Mouse (Mus musculus): ENCODE measurements around the gene Dusp19.

Gene Dusp19

GRCm38 (mm10) chr2:80661414-80661813, 44.6 kb downstream of the Dusp19 start:
- Histone ChIP-seq H3K4me3 (replicated peaks; ENCODE audit: low read length) (no peak overlapping the region), H3K9me3 (ENCODE audit: low read length) (no peaks in the 10 kb centered on the region), H3K4me1 (replicated peaks; ENCODE audit: low read depth, low read length) (no peaks in the 10 kb centered on the region), H3K36me3 (ENCODE audit: insufficient read depth, low read length) (peaks cover 49% of the 10 kb centered on the region), H3K27me3 (ENCODE audit: insufficient read depth, low read length) (no peaks in the 10 kb centered on the region)
- TF ChIP-seq CTCF (conservative IDR thresholded peaks at IDR 0.05; ENCODE audit: low read length) (no peak), POU5F1 (IDR thresholded peaks at IDR 0.05; ENCODE audit: borderline replicate concordance, low read length) (no peak), NANOG (IDR thresholded peaks at IDR 0.05; ENCODE audit: borderline replicate concordance, low read length) (no peak)

- Histone ChIP-seq H3K4me1 (replicated peaks; ENCODE audit: low read depth, low read length) (no peaks in the 10 kb centered on the region), H3K27me3 (ENCODE audit: insufficient read depth, low read length) (no peaks in the 10 kb centered on the region), H3K36me3 (ENCODE audit: insufficient read depth, low read length) (peaks cover 44% of the 10 kb centered on the region), H3K9me3 (ENCODE audit: low read length) (no peaks in the 10 kb centered on the region), H3K4me3 (replicated peaks; ENCODE audit: low read length) (no peak overlapping the region)
- TF ChIP-seq NANOG (IDR thresholded peaks at IDR 0.05; ENCODE audit: borderline replicate concordance, low read length) (no peak), POU5F1 (IDR thresholded peaks at IDR 0.05; ENCODE audit: borderline replicate concordance, low read length) (no peak), CTCF (conservative IDR thresholded peaks at IDR 0.05; ENCODE audit: low read length) (no peak)
Observed at GRCm38 (mm10) chr2:80662682-80663081, 45.8 kb downstream of the Dusp19 start.

- Histone ChIP-seq H3K4me1 (replicated peaks; ENCODE audit: low read depth, low read length) (no peaks in the 10 kb centered on the region), H3K27me3 (ENCODE audit: insufficient read depth, low read length) (no peaks in the 10 kb centered on the region), H3K36me3 (ENCODE audit: insufficient read depth, low read length) (peaks cover 32% of the 10 kb centered on the region), H3K4me3 (replicated peaks; ENCODE audit: low read length) (no peak overlapping the region), H3K9me3 (ENCODE audit: low read length) (no peaks in the 10 kb centered on the region)
- TF ChIP-seq POU5F1 (IDR thresholded peaks at IDR 0.05; ENCODE audit: borderline replicate concordance, low read length), result no peak
- TF ChIP-seq NANOG (IDR thresholded peaks at IDR 0.05; ENCODE audit: borderline replicate concordance, low read length), result no peak
- no peak for TF ChIP-seq CTCF (conservative IDR thresholded peaks at IDR 0.05; ENCODE audit: low read length)
Observed at GRCm38 (mm10) chr2:80667396-80667964, 50.6 kb downstream of the Dusp19 start.

- Histone ChIP-seq H3K9me3 (ENCODE audit: low read length) (no peaks in the 10 kb centered on the region), H3K36me3 (ENCODE audit: insufficient read depth, low read length) (peaks cover 26% of the 10 kb centered on the region), H3K27me3 (ENCODE audit: insufficient read depth, low read length) (no peaks in the 10 kb centered on the region), H3K4me1 (replicated peaks; ENCODE audit: low read depth, low read length) (no peaks in the 10 kb centered on the region), H3K4me3 (replicated peaks; ENCODE audit: low read length) (no peak overlapping the region)
- TF ChIP-seq NANOG (IDR thresholded peaks at IDR 0.05; ENCODE audit: borderline replicate concordance, low read length), result no peak
- TF ChIP-seq CTCF (conservative IDR thresholded peaks at IDR 0.05; ENCODE audit: low read length), result peak; percentile 44
Observed at GRCm38 (mm10) chr2:80669868-80670666, 53.2 kb downstream of the Dusp19 start.

GRCm38 (mm10) chr2:80678803-80679202, 62.0 kb downstream of the Dusp19 start:
- no peaks in the 10 kb centered on the region for H3K36me3 ChIP-seq (ENCODE audit: insufficient read depth, low read length)
- peaks cover 6% of the 10 kb centered on the region; the same call in 1 of the 2 replicates for H3K9me3 ChIP-seq (ENCODE audit: low read length)
- no peaks in the 10 kb centered on the region for H3K27me3 ChIP-seq (ENCODE audit: insufficient read depth, low read length)
- no peak for TF ChIP-seq POU5F1 (IDR thresholded peaks at IDR 0.05; ENCODE audit: borderline replicate concordance, low read length)
- no peak for TF ChIP-seq CTCF (conservative IDR thresholded peaks at IDR 0.05; ENCODE audit: low read length)
- no peak for TF ChIP-seq NANOG (IDR thresholded peaks at IDR 0.05; ENCODE audit: borderline replicate concordance, low read length)
- no peak overlapping the region for H3K4me3 ChIP-seq (replicated peaks; ENCODE audit: low read length)
- no peaks in the 10 kb centered on the region for H3K4me1 ChIP-seq (replicated peaks; ENCODE audit: low read depth, low read length)
